Mouse (Mus musculus) cerebellum, adult 2 months (tissue): Measurements from ENCODE around the gene Olfr1202. TPM values are rescaled to one million over a fixed set of nuclear protein-coding genes. Genes with fewer than 3 reads are reported as not detected.

Experiments
- DNase-seq, 2 experiments: peaks; one replicate each; pipeline ENCODE4 v3.0.0; 2021
- H3K27ac ChIP-seq: fragments of 200-500 bp; 2 replicates; pipeline ENCODE4 v1.5.1; 2012; ENCODE audit warnings: low read length, control low read depth, inconsistent platforms; ENCODE audit not compliant: insufficient read depth
- H3K27me3 ChIP-seq: fragments of 200-500 bp; 2 replicates; pipeline ENCODE4 v1.6.1; 2012; ENCODE audit warnings: inconsistent platforms, mild to moderate bottlenecking, low read length, moderate library complexity; ENCODE audit not compliant: control insufficient read depth, insufficient read depth
- H3K4me1 ChIP-seq: fragments of 200-500 bp; 2 replicates; pipeline ENCODE4 v1.6.1; 2011; ENCODE audit warnings: low read length; ENCODE audit not compliant: control insufficient read depth, insufficient read depth
- H3K4me3 ChIP-seq: fragments of 200-500 bp; replicated peaks from 2 replicates; pipeline ENCODE3; 2011; ENCODE audit warnings: mild to moderate bottlenecking, low read depth, low read length, control low read depth; ENCODE audit not compliant: insufficient read depth
- CTCF ChIP-seq: fragments of 200-500 bp; IDR thresholded peaks from 2 replicates; pipeline ENCODE4 v1.5.1; 2011; ENCODE audit warnings: low read depth, mild to moderate bottlenecking, control low read depth, low read length, moderate library complexity, borderline replicate concordance; ENCODE audit not compliant: insufficient read depth
- POLR2A ChIP-seq: fragments of 200-500 bp; IDR thresholded peaks from 2 replicates; pipeline ENCODE4 v1.6.1; 2011; ENCODE audit warnings: low read length, control low read depth, borderline replicate concordance; ENCODE audit not compliant: insufficient read depth
- WGBS: fragments of 180-500 bp; shearing (Covaris S2); methylation state at CpG from one replicate; pipeline ENCODE4 v1.1.7; 2018; 5-methylcytosine and 5-hydroxymethylcytosine counted together
- polyA plus RNA-seq: library from polyadenylated mRNA; depleted of rRNA; stranded (reverse); fragments of >200 nt; gene quantifications from 2 replicates; pipeline ENCODE4 v1.2.3, GENCODE M21; 2012; rRNA removed

Gene Olfr1202
- polyA plus RNA-seq: not detected in 2 replicates

DNA sequence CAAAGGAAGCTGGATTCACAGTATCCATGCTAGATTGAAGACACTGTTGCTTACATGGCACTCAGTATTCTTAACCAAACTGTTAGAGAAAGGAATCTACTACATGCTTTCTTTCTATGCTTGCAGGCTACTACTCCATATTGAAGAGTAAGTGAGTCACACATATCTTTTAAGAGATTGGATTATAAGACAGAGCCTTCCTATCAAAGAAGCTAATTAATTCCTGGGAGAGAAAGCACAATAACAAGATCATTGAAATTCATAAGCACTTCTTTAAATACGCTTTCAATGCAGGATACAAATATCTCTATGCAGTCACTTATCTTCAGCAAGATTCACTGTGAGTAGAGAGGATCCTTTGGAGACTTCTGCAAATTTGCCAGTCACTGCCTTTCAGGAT lies at the start of gene Olfr1202:
Olfr1202 (plus strand) TSS at position 301 of the 400 bp plus-strand sequence.
- no peak within 1 kb of the TSS for H3K4me3 ChIP-seq
- TF ChIP-seq POLR2A (no peak), CTCF (no peak)
- WGBS: 69% methylated on average over 1 of the region's 1 CpGs
- H3K4me1 ChIP-seq: no peaks in the 10 kb centered on the region
- no peak for DNase-seq
- no peaks in the 10 kb centered on the region for H3K27me3 ChIP-seq
- no peak within 1 kb of the TSS for H3K27ac ChIP-seq

- no peak within 1 kb of the TSS for H3K27ac ChIP-seq
- no peak for TF ChIP-seq CTCF
- TF ChIP-seq POLR2A: no peak
- DNase-seq: no peak
- H3K4me1 ChIP-seq: no peaks in the 10 kb centered on the region
- no peak within 1 kb of the TSS for H3K4me3 ChIP-seq
- no peaks in the 10 kb centered on the region for H3K27me3 ChIP-seq
- WGBS: 78% methylated on average over 2 of the region's 2 CpGs
Measured at GRCm38 (mm10) chr2:88770388-88770787, 43.9 kb upstream of the Olfr1202 start, which contains the start of gene Olfr1200. Gene Olfr1200 (minus strand): TSS chr2:88770488.

GRCm38 (mm10) chr2:88792736-88793135 lies 21.6 kb upstream of the Olfr1202 start, which contains the start of gene Olfr1201:
Gene Olfr1201 (plus strand): TSS chr2:88793036.
- TF ChIP-seq CTCF (no peak), POLR2A (no peak)
- H3K27me3 ChIP-seq: no peaks in the 10 kb centered on the region
- no peak within 1 kb of the TSS for H3K4me3 ChIP-seq
- no peak for DNase-seq
- no peaks in the 10 kb centered on the region for H3K4me1 ChIP-seq
- H3K27ac ChIP-seq: no peak within 1 kb of the TSS
- WGBS: 56% methylated on average over 6 of the region's 6 CpGs

DNA sequence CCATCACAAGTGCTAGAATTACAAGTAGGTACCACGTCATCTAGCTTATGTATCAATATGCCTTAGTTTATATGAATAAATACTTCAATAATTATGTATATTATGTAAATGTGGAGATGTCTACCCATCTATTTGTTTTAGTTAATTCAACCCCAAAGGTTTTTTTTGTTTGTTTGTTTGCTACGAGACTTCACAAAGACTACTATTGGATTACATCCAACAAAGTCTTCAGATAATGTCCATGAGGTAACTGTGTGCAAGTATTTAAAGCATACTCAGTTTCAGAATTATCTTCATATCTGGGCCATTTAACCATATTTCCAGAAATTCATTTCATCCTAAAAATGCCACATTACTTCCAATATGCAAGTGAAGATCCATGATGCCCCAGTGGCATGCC lies 15.1 kb downstream of the Olfr1202 start, which contains the start of gene Olfr1205:
Olfr1205 (plus strand) TSS at position 301 of the 400 bp plus-strand sequence.
- DNase-seq: no peak
- H3K27ac ChIP-seq: no peak within 1 kb of the TSS
- no peak within 1 kb of the TSS for H3K4me3 ChIP-seq
- no peak for TF ChIP-seq CTCF
- no peak for TF ChIP-seq POLR2A
- no peaks in the 10 kb centered on the region for H3K27me3 ChIP-seq
- no peaks in the 10 kb centered on the region for H3K4me1 ChIP-seq
- WGBS: 72% methylated on average over 2 of the region's 2 CpGs

DNA sequence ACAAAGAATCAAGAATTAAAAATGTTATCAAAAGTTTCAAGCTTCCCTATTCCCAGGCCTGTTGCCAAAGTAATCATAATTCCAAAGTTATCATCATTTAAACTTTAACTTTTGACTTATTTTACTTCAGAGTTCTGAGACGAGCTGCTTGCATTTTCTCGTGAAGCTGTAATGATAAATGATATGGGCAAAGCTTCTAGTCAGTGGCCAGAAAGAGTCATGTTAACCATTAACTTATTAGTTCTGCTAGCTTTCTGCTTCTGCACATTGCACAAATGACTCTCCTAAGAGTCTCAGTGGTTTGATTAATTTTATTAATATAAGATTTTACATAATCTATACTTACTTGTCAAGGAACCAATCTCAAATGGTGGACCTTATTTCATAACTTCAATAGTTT lies 24.2 kb downstream of the Olfr1202 start:
- no peaks in the 10 kb centered on the region for H3K4me1 ChIP-seq
- WGBS: 83% methylated on average over 2 of the region's 2 CpGs

DNA sequence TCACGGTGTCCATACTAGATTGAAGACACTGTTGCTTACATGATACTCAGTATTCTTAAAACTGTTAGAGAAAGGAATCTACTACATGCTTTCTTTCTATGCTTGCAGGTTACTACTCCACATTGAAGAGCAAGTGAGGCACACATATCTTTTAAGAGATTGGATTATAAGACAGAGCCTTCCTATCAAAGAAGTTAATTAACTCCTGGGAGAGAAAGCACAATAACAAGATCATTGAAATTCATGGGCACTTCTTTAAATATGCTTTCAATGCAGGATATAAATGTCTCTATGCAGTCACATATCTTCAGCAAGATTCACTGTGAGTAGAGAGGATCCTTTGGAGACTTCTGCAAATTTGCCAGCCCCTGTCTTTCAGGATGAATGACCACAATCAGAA lies 34.7 kb downstream of the Olfr1202 start, which contains the start of gene Olfr1204:
Olfr1204 (plus strand) TSS at position 301 of the 400 bp plus-strand sequence.
- TF ChIP-seq POLR2A (no peak), CTCF (no peak)
- Histone ChIP-seq H3K4me1 (no peaks in the 10 kb centered on the region), H3K27me3 (no peaks in the 10 kb centered on the region), H3K4me3 (no peak within 1 kb of the TSS), H3K27ac (no peak within 1 kb of the TSS)
- DNase-seq: no peak
- 90% methylated on average over 1 of the region's 1 CpGs for WGBS

More for the DNA sequence above, 24.2 kb downstream of the Olfr1202 start:
- H3K27me3 ChIP-seq: no peaks in the 10 kb centered on the region
- DNase-seq: no peak
- TF ChIP-seq POLR2A (no peak), CTCF (no peak)
- H3K4me3 ChIP-seq: no peak overlapping the region
- H3K27ac ChIP-seq: no peak overlapping the region

DNA sequence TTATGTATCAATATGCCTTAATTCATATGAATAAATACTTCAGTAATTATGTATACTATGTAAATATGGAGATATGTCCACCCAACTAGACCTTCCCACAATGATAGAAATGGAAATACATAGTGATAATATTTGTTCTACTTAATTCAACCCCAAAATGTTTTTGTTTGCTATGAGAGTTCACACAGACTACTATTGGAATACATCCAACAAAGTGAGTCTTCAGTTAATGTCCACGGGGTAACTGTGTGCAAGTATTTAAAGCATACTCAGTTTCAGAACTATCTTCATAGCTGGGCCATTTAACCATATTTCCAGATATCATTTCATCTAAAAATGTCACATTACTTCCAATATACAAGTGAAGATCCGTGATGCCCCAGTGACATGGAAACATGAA lies 48.6 kb downstream of the Olfr1202 start, which contains the start of gene Olfr1206:
Olfr1206 (plus strand) TSS at position 301 of the 400 bp plus-strand sequence.
- no peak within 1 kb of the TSS for H3K27ac ChIP-seq
- H3K4me1 ChIP-seq: no peaks in the 10 kb centered on the region
- no peak for DNase-seq
- no peak within 1 kb of the TSS for H3K4me3 ChIP-seq
- TF ChIP-seq POLR2A (no peak), CTCF (no peak)
- H3K27me3 ChIP-seq: no peaks in the 10 kb centered on the region
- WGBS: 67% methylated on average over 2 of the region's 2 CpGs

Other genes with a start within 250 kb of the Olfr1202 start
- gene Olfr1189, start 228.0 kb upstream of the Olfr1202 start, polyA plus RNA-seq: not detected in 2 replicates
- gene Olfr1191-ps1, start 174.0 kb upstream of the Olfr1202 start, polyA plus RNA-seq: not detected in 2 replicates
- gene Olfr1192-ps1, start 166.0 kb upstream of the Olfr1202 start, polyA plus RNA-seq: not detected in 2 replicates
- gene Olfr1193, start 138.9 kb upstream of the Olfr1202 start, polyA plus RNA-seq: not detected in 2 replicates
- gene Olfr1195, start 125.3 kb upstream of the Olfr1202 start, polyA plus RNA-seq: not detected in 2 replicates
- gene Olfr1196, start 109.9 kb upstream of the Olfr1202 start, polyA plus RNA-seq: not detected in 2 replicates
- not detected in 2 replicates for gene Olfr1197, start 82.1 kb upstream of the Olfr1202 start, polyA plus RNA-seq
- gene Olfr1198, start 63.1 kb upstream of the Olfr1202 start, polyA plus RNA-seq: not detected in 2 replicates
- gene Olfr1199, start 54.0 kb upstream of the Olfr1202 start, polyA plus RNA-seq: not detected in 2 replicates
- not detected in 2 replicates for gene Olfr1200, start 44.0 kb upstream of the Olfr1202 start, polyA plus RNA-seq
- not detected in 2 replicates for gene Olfr1201, start 21.5 kb upstream of the Olfr1202 start, polyA plus RNA-seq
- not detected in 2 replicates for gene Olfr1205, start 15.2 kb downstream of the Olfr1202 start, polyA plus RNA-seq
- not detected in 2 replicates for gene Olfr1204, start 34.8 kb downstream of the Olfr1202 start, polyA plus RNA-seq
- gene Olfr1206, start 48.7 kb downstream of the Olfr1202 start, polyA plus RNA-seq: not detected in 2 replicates
- not detected in 2 replicates for gene Olfr1208, start 87.8 kb downstream of the Olfr1202 start, polyA plus RNA-seq
- gene Olfr1209, start 100.7 kb downstream of the Olfr1202 start, polyA plus RNA-seq: not detected in 2 replicates
- gene Olfr1211, start 123.6 kb downstream of the Olfr1202 start, polyA plus RNA-seq: not detected in 2 replicates
- not detected in 2 replicates for gene Olfr1212, start 139.5 kb downstream of the Olfr1202 start, polyA plus RNA-seq
- gene Gm13762, start 165.8 kb downstream of the Olfr1202 start, polyA plus RNA-seq: not detected in 2 replicates
- not detected in 2 replicates for gene Olfr1214, start 178.2 kb downstream of the Olfr1202 start, polyA plus RNA-seq
- gene Olfr1215, start 192.5 kb downstream of the Olfr1202 start, polyA plus RNA-seq: not detected in 2 replicates
- gene Olfr1216, start 203.8 kb downstream of the Olfr1202 start, polyA plus RNA-seq: not detected in 2 replicates
- gene Olfr1217, start 217.6 kb downstream of the Olfr1202 start, polyA plus RNA-seq: not detected in 2 replicates
- not detected in 2 replicates for gene Olfr1218, start 246.7 kb downstream of the Olfr1202 start, polyA plus RNA-seq